Mouse (Mus musculus) midbrain, postnatal 0 days (tissue): ENCODE measurements around the gene Slc18b1. TPM values are rescaled to one million over a fixed set of nuclear protein-coding genes. Genes with fewer than 3 reads are reported as not detected.

Experiments
- ATAC-seq: fragments of 200-750 bp; cut with Nextera tagmentation; 2 replicates; pipeline ENCODE4 v1.8.0; 2017; ENCODE audit warnings: moderate number of reproducible peaks, mild to moderate bottlenecking, moderate TSS enrichment, moderate library complexity; ENCODE audit not compliant: low FRiP score
- DNase-seq: peaks from one replicate; pipeline ENCODE4 v3.0.0-alpha.2; 2015; ENCODE audit warnings: low spot score
- H3K27ac ChIP-seq: fragments of 300-500 bp; sonication (generic); 2 replicates; pipeline ENCODE4 v1.5.1; 2014; ENCODE audit warnings: low read depth, mild to moderate bottlenecking, low read length, mixed read lengths
- H3K27me3 ChIP-seq: fragments of 300-500 bp; sonication (generic); 2 replicates; pipeline ENCODE4 v1.6.1; 2014; ENCODE audit warnings: low read length, control low read depth, mixed read lengths; ENCODE audit not compliant: insufficient read depth
- H3K36me3 ChIP-seq: fragments of 300-500 bp; sonication (generic); 2 replicates; pipeline ENCODE4 v1.6.1; 2014; ENCODE audit warnings: low read length, control low read depth, mixed read lengths; ENCODE audit not compliant: insufficient read depth
- H3K4me1 ChIP-seq: fragments of 300-500 bp; sonication (generic); 2 replicates; pipeline ENCODE4 v1.6.1; 2014; ENCODE audit warnings: mild to moderate bottlenecking, control low read depth, antibody characterized with exemption, low read length, mixed read lengths; ENCODE audit not compliant: insufficient read depth
- H3K4me2 ChIP-seq: fragments of 300-500 bp; sonication (generic); 2 replicates; pipeline ENCODE4 v1.6.1; 2014; ENCODE audit warnings: low read depth, mild to moderate bottlenecking, low read length, mixed read lengths; ENCODE audit not compliant: poor library complexity, severe bottlenecking
- H3K4me3 ChIP-seq: fragments of 300-500 bp; sonication (generic); 2 replicates; pipeline ENCODE4 v1.5.1; 2014; ENCODE audit warnings: low read depth, mild to moderate bottlenecking, low read length, moderate library complexity
- H3K9ac ChIP-seq: fragments of 300-500 bp; sonication (generic); replicated peaks from 2 replicates; pipeline ENCODE4 v1.6.1; 2014; ENCODE audit warnings: mild to moderate bottlenecking, low read length, moderate library complexity, mixed read lengths; ENCODE audit not compliant: poor library complexity, severe bottlenecking
- H3K9me3 ChIP-seq: fragments of 300-500 bp; sonication (generic); 2 replicates; pipeline ENCODE4 v1.6.1; 2016; ENCODE audit warnings: low read length, control low read depth
- CTCF ChIP-seq: IDR thresholded peaks from 2 replicates; pipeline ENCODE4 v1.5.1; 2016; ENCODE audit warnings: antibody characterized with exemption, mild to moderate bottlenecking
- WGBS: fragments of 180-500 bp; shearing (Covaris S2); extraction: QIAGEN DNeasy Blood & Tissue Kit; methylation state at CpG from one replicate; pipeline ENCODE4 v1.1.7; 2014; 5-methylcytosine and 5-hydroxymethylcytosine counted together
- polyA plus RNA-seq: library from polyadenylated mRNA; unstranded; fragments of >200 nt; fragmentation: Nextera tagmentation; extraction: Ambion mirVana; gene quantifications from 2 replicates; pipeline ENCODE4 v1.2.1, GENCODE M21; 2015
- total RNA-seq: library from RNA; depleted of rRNA; stranded (reverse); fragments of >200 nt; gene quantifications from 2 replicates; pipeline ENCODE4 v1.2.3, GENCODE M21; 2014

The Slc18b1 gene
- total and polyA plus RNA-seq, 2 experiments from 2014 or later: 12.4 to 13.7 TPM

- no peak overlapping the region for H3K27ac ChIP-seq
- ATAC-seq: no peak
- no peaks in the 10 kb centered on the region for H3K9me3 ChIP-seq
- H3K27me3 ChIP-seq: no peaks in the 10 kb centered on the region
- no peak for TF ChIP-seq CTCF
- H3K9ac ChIP-seq: no peak overlapping the region
- no peaks in the 10 kb centered on the region for H3K36me3 ChIP-seq
- 81% methylated on average over 3 of the region's 3 CpGs for WGBS
- no peak overlapping the region for H3K4me2 ChIP-seq
- DNase-seq: no peak
- H3K4me3 ChIP-seq: no peak overlapping the region
- H3K4me1 ChIP-seq: no peaks in the 10 kb centered on the region
Measured at GRCm38 (mm10) chr10:23837115-23837514, 40.3 kb downstream of the Slc18b1 start.

- H3K4me1 ChIP-seq: no peaks in the 10 kb centered on the region
- no peak for TF ChIP-seq CTCF
- 95% methylated on average over 3 of the region's 3 CpGs for WGBS
- H3K9ac ChIP-seq: no peak overlapping the region
- no peaks in the 10 kb centered on the region for H3K9me3 ChIP-seq
- H3K27ac ChIP-seq: no peak overlapping the region
- no peaks in the 10 kb centered on the region for H3K27me3 ChIP-seq
- ATAC-seq (no peak), DNase-seq (no peak)
- H3K4me3 ChIP-seq: no peak overlapping the region
- no peak overlapping the region for H3K4me2 ChIP-seq
- H3K36me3 ChIP-seq: no peaks in the 10 kb centered on the region
Measured at GRCm38 (mm10) chr10:23838910-23839309, 42.1 kb downstream of the Slc18b1 start.

- Histone ChIP-seq H3K4me3 (no peak overlapping the region), H3K27ac (no peak overlapping the region), H3K9me3 (no peaks in the 10 kb centered on the region), H3K36me3 (no peaks in the 10 kb centered on the region), H3K4me2 (no peak overlapping the region), H3K9ac (no peak overlapping the region), H3K4me1 (no peaks in the 10 kb centered on the region), H3K27me3 (no peaks in the 10 kb centered on the region)
- ATAC-seq: no peak
- no peak for TF ChIP-seq CTCF
- 58% methylated on average over 9 of the region's 9 CpGs for WGBS
- DNase-seq: no peak
Measured at GRCm38 (mm10) chr10:23839368-23839767, 42.6 kb downstream of the Slc18b1 start.

GRCm38 (mm10) chr10:23840496-23840895 lies 43.7 kb downstream of the Slc18b1 start:
- Histone ChIP-seq H3K9ac (no peak overlapping the region), H3K4me3 (no peak overlapping the region), H3K27ac (no peak overlapping the region), H3K9me3 (no peaks in the 10 kb centered on the region), H3K36me3 (no peaks in the 10 kb centered on the region), H3K27me3 (no peaks in the 10 kb centered on the region), H3K4me2 (no peak overlapping the region), H3K4me1 (no peaks in the 10 kb centered on the region)
- DNase-seq (no peak), ATAC-seq (no peak)
- WGBS: 89% methylated on average over 4 of the region's 4 CpGs
- no peak for TF ChIP-seq CTCF

GRCm38 (mm10) chr10:23851228-23851912 lies 54.6 kb downstream of the Slc18b1 start, which contains the start of gene Vnn3:
Gene Vnn3 (plus strand): TSS chr10:23851462.
- no peak for DNase-seq
- TF ChIP-seq CTCF: no peak
- ATAC-seq: no peak
- H3K4me1 ChIP-seq: no peaks in the 10 kb centered on the region
- no peaks in the 10 kb centered on the region for H3K27me3 ChIP-seq
- H3K36me3 ChIP-seq: no peaks in the 10 kb centered on the region
- no peak within 1 kb of the TSS for H3K9ac ChIP-seq
- no peak within 1 kb of the TSS for H3K27ac ChIP-seq
- 82% methylated on average over 4 of the region's 4 CpGs for WGBS
- H3K4me3 ChIP-seq: no peak within 1 kb of the TSS
- H3K4me2 ChIP-seq: no peak within 1 kb of the TSS
- no peaks in the 10 kb centered on the region for H3K9me3 ChIP-seq

- 93% methylated on average over 2 of the region's 2 CpGs for WGBS
- no peak overlapping the region for H3K9ac ChIP-seq
- H3K9me3 ChIP-seq: no peaks in the 10 kb centered on the region
Measured at GRCm38 (mm10) chr10:23852096-23852495, 55.3 kb downstream of the Slc18b1 start.

More at GRCm38 (mm10) chr10:23852096-23852495, 55.3 kb downstream of the Slc18b1 start:
- Histone ChIP-seq H3K36me3 (no peaks in the 10 kb centered on the region), H3K27me3 (no peaks in the 10 kb centered on the region), H3K4me2 (no peak overlapping the region), H3K27ac (no peak overlapping the region), H3K4me3 (no peak overlapping the region), H3K4me1 (no peaks in the 10 kb centered on the region)
- ATAC-seq: no peak
- no peak for TF ChIP-seq CTCF
- no peak for DNase-seq
